Mouse (Mus musculus): Measurements from ENCODE around the gene Gm813. TPM values are rescaled to one million over a fixed set of nuclear protein-coding genes. Genes with fewer than 3 reads are reported as not detected.

Gene Gm813
- polyA plus RNA-seq, 1 experiment from 2014 or later = not detected

DNA sequence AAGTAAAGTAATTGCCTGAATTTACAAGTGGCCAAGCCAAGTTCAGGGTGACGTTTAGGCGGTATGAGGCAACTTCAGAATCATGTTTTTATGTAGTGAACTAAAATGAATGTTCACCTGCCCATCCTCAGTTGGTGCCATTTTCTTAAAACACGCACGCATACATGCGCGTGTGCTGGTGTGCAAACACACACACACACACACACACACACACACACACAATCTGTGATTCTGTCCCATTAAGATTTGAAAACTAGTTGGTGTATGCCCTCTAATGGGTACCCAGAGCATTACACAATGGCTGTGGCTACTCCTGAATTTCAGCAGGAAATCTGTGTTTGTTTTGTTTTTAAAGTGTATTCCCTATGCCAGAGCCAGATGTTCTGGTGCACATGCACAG is 7.2 kb upstream of the Gm813 start:
- Histone ChIP-seq H3K9me3 (replicated peaks; ENCODE audit: control insufficient read depth, low read length) (no peaks in the 10 kb centered on the region), H3K9ac (ENCODE audit: low read depth, low read length) (no peak overlapping the region), H3K4me3 (ENCODE audit: low read depth, low read length) (no peak overlapping the region), H3K4me1 (ENCODE audit: control insufficient read depth, low read depth, low read length) (peaks cover 21% of the 10 kb centered on the region), H3K27me3 (ENCODE audit: control insufficient read depth, insufficient read depth, low read depth, low read length) (no peaks in the 10 kb centered on the region), H3K4me2 (ENCODE audit: low read depth, low read length) (no peak overlapping the region), H3K27ac (ENCODE audit: low read length) (no peak overlapping the region), H3K36me3 (ENCODE audit: control insufficient read depth, insufficient read depth) (no peaks in the 10 kb centered on the region)
- WGBS (ENCODE audit: insufficient replicate concordance) = 74% methylated on average over 6 of the region's 6 CpGs
- no peak for ATAC-seq (ENCODE audit: low read depth)

DNA sequence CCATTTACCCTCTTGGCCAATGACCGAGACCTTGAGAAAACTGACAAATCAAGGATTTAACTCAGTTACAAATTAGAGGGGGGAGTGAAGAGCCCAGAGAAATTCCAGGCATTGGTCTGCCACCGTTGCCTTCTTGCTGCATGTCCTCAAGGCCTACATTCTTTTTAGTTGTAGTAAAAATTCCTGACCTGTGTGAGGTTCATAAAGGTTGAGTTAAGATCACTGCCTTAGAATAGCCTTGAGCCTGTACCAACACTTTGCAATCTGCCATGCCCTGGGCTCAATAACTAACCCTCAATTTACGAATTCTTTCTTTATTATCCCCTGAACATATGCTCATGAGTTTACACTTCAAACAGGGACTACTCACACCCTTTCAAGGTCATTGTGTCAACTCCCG is 6.3 kb upstream of the Gm813 start:
- Histone ChIP-seq H3K4me3 (ENCODE audit: low read depth, low read length) (no peak overlapping the region), H3K27me3 (ENCODE audit: control insufficient read depth, insufficient read depth, low read depth, low read length) (no peaks in the 10 kb centered on the region), H3K27ac (ENCODE audit: low read length) (no peak overlapping the region), H3K4me1 (ENCODE audit: control insufficient read depth, low read depth, low read length) (peaks cover 14% of the 10 kb centered on the region), H3K4me2 (ENCODE audit: low read depth, low read length) (no peak overlapping the region), H3K9me3 (replicated peaks; ENCODE audit: control insufficient read depth, low read length) (no peaks in the 10 kb centered on the region), H3K9ac (ENCODE audit: low read depth, low read length) (no peak overlapping the region), H3K36me3 (ENCODE audit: control insufficient read depth, insufficient read depth) (no peaks in the 10 kb centered on the region)
- ATAC-seq (ENCODE audit: low read depth) = no peak
- WGBS (ENCODE audit: insufficient replicate concordance) = 68% methylated on average over 4 of the region's 4 CpGs

DNA sequence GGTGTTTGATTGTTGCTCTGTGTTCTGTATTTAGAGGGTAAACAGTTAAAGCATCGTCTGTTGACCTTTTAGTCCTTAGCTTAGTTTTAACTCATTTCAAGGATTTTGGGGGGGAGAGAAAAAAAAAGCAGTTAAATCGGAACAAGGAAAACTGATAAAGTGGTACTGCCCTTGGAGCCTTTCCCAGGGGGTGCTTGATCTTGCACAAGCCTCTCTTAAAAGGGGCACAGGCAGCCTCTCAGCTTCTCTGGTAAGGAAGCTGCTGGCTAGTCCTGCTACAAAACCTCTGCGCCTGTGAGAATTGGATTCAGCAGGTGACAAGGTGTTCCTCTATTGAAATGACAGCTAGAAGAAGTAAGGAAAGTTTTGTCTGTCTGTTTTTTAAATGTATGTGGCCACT is 5.6 kb upstream of the Gm813 start:
- H3K27ac ChIP-seq (ENCODE audit: low read length) = no peak overlapping the region
- no peaks in the 10 kb centered on the region for H3K36me3 ChIP-seq (ENCODE audit: control insufficient read depth, insufficient read depth)
- H3K4me2 ChIP-seq (ENCODE audit: low read depth, low read length) = no peak overlapping the region
- no peak overlapping the region for H3K9ac ChIP-seq (ENCODE audit: low read depth, low read length)
- H3K4me3 ChIP-seq (ENCODE audit: low read depth, low read length) = no peak overlapping the region
- H3K9me3 ChIP-seq (replicated peaks; ENCODE audit: control insufficient read depth, low read length) = no peaks in the 10 kb centered on the region
- ATAC-seq (ENCODE audit: low read depth) = no peak
- H3K4me1 ChIP-seq (ENCODE audit: control insufficient read depth, low read depth, low read length) = peaks cover 9% of the 10 kb centered on the region
- H3K27me3 ChIP-seq (ENCODE audit: control insufficient read depth, insufficient read depth, low read depth, low read length) = no peaks in the 10 kb centered on the region
- WGBS (ENCODE audit: insufficient replicate concordance) = 68% methylated on average over 3 of the region's 3 CpGs

DNA sequence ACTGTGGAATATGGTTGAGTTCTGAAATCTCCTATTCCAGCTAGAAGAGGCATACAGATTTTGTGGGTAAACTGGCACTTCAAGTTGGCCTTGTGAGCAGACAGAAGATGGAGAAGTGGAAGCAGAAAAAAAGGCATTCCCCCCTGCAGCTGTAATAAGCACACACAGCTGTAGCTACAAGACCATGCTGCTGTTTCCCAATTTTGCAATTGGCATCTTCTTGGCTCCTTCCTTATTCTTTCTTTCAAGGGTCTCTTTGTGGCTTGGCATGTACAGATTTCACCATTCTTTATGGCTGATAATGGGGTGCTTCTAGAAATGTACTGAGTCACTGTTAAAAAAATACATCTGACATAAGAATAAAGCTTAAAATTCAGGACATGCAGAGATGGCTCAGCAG is 568 bp upstream of the Gm813 start:
- Histone ChIP-seq H3K27ac (ENCODE audit: low read length) (no peak overlapping the region), H3K9me3 (replicated peaks; ENCODE audit: control insufficient read depth, low read length) (no peaks in the 10 kb centered on the region), H3K27me3 (ENCODE audit: control insufficient read depth, insufficient read depth, low read depth, low read length) (no peaks in the 10 kb centered on the region), H3K4me3 (ENCODE audit: low read depth, low read length) (no peak overlapping the region), H3K36me3 (ENCODE audit: control insufficient read depth, insufficient read depth) (no peaks in the 10 kb centered on the region), H3K9ac (ENCODE audit: low read depth, low read length) (no peak overlapping the region), H3K4me2 (ENCODE audit: low read depth, low read length) (no peak overlapping the region), H3K4me1 (ENCODE audit: control insufficient read depth, low read depth, low read length) (no peaks in the 10 kb centered on the region)
- ATAC-seq (ENCODE audit: low read depth) = no peak

DNA sequence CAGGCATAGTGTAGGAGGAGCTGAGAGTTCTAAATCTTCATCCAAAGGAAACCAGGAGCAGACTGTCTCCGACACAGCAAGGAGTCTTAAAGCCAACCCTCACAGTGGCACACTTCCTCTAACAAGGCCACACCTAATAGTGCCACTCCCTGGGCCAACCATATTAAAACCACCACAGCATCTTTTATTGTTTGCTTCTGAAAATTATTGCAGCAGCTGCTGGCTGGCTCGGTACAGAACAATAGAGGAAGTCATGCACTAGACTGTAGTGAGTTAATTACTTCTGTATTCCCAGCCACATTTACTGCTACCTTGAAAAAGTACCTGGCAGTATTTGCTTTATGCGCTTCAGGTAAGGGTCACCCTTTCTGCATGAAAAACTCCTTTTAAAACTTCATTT is 3.8 kb downstream of the Gm813 start:
- H3K9me3 ChIP-seq (replicated peaks; ENCODE audit: control insufficient read depth, low read length) = no peaks in the 10 kb centered on the region
- no peak for ATAC-seq (ENCODE audit: low read depth)
- 48% methylated on average over 3 of the region's 3 CpGs for WGBS (ENCODE audit: insufficient replicate concordance)
- H3K9ac ChIP-seq (ENCODE audit: low read depth, low read length) = no peak overlapping the region
- no peaks in the 10 kb centered on the region for H3K27me3 ChIP-seq (ENCODE audit: control insufficient read depth, insufficient read depth, low read depth, low read length)
- no peak overlapping the region for H3K4me3 ChIP-seq (ENCODE audit: low read depth, low read length)
- H3K36me3 ChIP-seq (ENCODE audit: control insufficient read depth, insufficient read depth) = no peaks in the 10 kb centered on the region
- H3K4me2 ChIP-seq (ENCODE audit: low read depth, low read length) = no peak overlapping the region
- no peaks in the 10 kb centered on the region for H3K4me1 ChIP-seq (ENCODE audit: control insufficient read depth, low read depth, low read length)
- no peak overlapping the region for H3K27ac ChIP-seq (ENCODE audit: low read length)

DNA sequence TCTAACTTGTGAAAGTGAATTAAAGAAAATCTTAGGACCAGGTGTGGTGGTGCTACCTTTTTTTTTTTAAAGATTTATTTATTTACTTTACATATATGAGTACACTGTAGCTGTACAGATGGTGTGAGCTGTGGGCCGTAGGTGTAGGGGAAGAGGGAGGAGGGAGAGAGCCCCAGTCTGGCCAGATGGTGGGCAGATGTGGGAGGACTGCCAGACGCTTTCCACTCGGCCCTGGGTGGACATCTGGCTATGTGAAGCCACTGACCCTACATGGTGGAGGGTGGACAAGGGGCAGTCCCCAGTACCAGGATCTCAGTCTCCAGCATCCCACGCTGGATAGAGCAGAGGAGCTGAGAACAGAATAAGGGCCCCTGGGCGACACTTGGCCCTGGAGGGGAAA is 9.7 kb downstream of the Gm813 start:
- no peak for ATAC-seq (ENCODE audit: low read depth)
- no peak overlapping the region for H3K4me2 ChIP-seq (ENCODE audit: low read depth, low read length)
- H3K36me3 ChIP-seq (ENCODE audit: control insufficient read depth, insufficient read depth) = no peaks in the 10 kb centered on the region
- no peaks in the 10 kb centered on the region for H3K27me3 ChIP-seq (ENCODE audit: control insufficient read depth, insufficient read depth, low read depth, low read length)
- H3K9me3 ChIP-seq (replicated peaks; ENCODE audit: control insufficient read depth, low read length) = no peaks in the 10 kb centered on the region
- 71% methylated on average over 5 of the region's 5 CpGs for WGBS (ENCODE audit: insufficient replicate concordance)
- H3K4me1 ChIP-seq (ENCODE audit: control insufficient read depth, low read depth, low read length) = peaks cover 22% of the 10 kb centered on the region
- no peak overlapping the region for H3K9ac ChIP-seq (ENCODE audit: low read depth, low read length)
- no peak overlapping the region for H3K27ac ChIP-seq (ENCODE audit: low read length)
- H3K4me3 ChIP-seq (ENCODE audit: low read depth, low read length) = no peak overlapping the region

DNA sequence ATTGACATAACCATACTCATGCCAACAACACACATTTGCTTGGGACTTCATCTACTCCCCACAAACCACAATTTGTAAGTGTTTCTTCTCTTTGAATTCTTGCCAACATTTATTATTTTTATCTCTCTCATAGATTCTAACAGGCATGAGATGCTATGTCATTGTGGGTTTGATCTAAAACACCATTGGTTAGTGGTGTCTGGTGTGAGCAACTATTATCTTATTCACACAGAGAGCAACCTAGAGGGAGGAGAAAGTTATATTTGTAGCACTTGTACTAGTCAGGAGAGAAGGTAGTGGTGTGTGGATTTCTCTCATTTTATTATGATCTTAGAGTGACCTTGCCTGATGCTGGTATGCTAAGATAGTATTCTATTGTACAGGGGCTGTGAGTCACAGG is 12.1 kb downstream of the Gm813 start:
- Histone ChIP-seq H3K27me3 (ENCODE audit: control insufficient read depth, insufficient read depth, low read depth, low read length) (no peaks in the 10 kb centered on the region), H3K4me1 (ENCODE audit: control insufficient read depth, low read depth, low read length) (peaks cover 22% of the 10 kb centered on the region), H3K4me2 (ENCODE audit: low read depth, low read length) (peak overlapping the region; percentile 37), H3K9ac (ENCODE audit: low read depth, low read length) (no peak overlapping the region), H3K9me3 (replicated peaks; ENCODE audit: control insufficient read depth, low read length) (no peaks in the 10 kb centered on the region), H3K27ac (ENCODE audit: low read length) (peak overlapping the region; percentile 76), H3K4me3 (ENCODE audit: low read depth, low read length) (no peak overlapping the region), H3K36me3 (ENCODE audit: control insufficient read depth, insufficient read depth) (no peaks in the 10 kb centered on the region)
- peak; percentile 89 for ATAC-seq (ENCODE audit: low read depth)

DNA sequence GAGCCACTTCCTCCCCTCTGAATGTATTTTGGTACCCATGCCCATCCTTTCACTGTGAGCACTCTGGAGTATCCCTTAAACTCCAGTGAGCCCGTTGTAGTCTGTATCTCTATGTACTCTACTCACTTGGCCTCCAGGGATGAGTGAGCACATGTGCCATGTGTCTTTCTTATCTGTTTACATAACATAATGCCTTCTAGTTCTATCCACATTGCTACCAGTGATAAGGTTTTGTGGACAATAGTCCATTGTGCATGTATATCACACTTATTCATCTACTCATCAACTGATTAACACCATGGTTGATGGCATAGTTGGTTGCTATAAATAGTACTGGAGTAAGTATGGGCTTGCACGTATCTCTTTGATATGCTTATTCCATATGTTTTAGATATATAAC is 12.9 kb downstream of the Gm813 start:
- H3K27ac ChIP-seq (ENCODE audit: low read length) = peak overlapping the region; percentile 59
- no peak overlapping the region for H3K9ac ChIP-seq (ENCODE audit: low read depth, low read length)
- H3K27me3 ChIP-seq (ENCODE audit: control insufficient read depth, insufficient read depth, low read depth, low read length) = no peaks in the 10 kb centered on the region
- WGBS (ENCODE audit: insufficient replicate concordance) = 18% methylated on average over 2 of the region's 2 CpGs
- H3K9me3 ChIP-seq (replicated peaks; ENCODE audit: control insufficient read depth, low read length) = no peaks in the 10 kb centered on the region
- peak; percentile 69 for ATAC-seq (ENCODE audit: low read depth)
- H3K4me1 ChIP-seq (ENCODE audit: control insufficient read depth, low read depth, low read length) = peaks cover 22% of the 10 kb centered on the region
- H3K4me3 ChIP-seq (ENCODE audit: low read depth, low read length) = no peak overlapping the region
- H3K4me2 ChIP-seq (ENCODE audit: low read depth, low read length) = no peak overlapping the region
- H3K36me3 ChIP-seq (ENCODE audit: control insufficient read depth, insufficient read depth) = no peaks in the 10 kb centered on the region

DNA sequence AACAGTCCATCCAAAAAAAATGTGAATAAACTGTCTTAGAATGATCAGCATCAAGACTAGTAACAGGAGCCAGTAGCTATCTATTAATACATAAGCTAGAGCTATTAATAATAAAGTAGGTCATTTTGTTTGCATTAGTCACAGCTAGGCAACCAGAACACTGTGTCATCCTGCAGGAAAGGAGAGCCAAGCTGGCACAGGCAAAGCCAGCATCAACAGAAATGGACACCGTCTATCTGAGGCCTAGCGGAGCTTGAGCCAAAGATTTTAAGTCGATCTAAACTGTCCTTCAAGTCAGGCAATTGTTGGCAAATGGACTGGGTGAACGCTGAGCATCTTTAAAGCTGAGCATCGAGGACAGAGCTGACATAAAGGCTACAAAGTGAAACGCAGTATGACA is 15.9 kb downstream of the Gm813 start:
- no peak for ATAC-seq (ENCODE audit: low read depth)
- no peaks in the 10 kb centered on the region for H3K27me3 ChIP-seq (ENCODE audit: control insufficient read depth, insufficient read depth, low read depth, low read length)
- no peaks in the 10 kb centered on the region for H3K9me3 ChIP-seq (replicated peaks; ENCODE audit: control insufficient read depth, low read length)
- no peak overlapping the region for H3K9ac ChIP-seq (ENCODE audit: low read depth, low read length)
- H3K4me2 ChIP-seq (ENCODE audit: low read depth, low read length) = no peak overlapping the region
- H3K36me3 ChIP-seq (ENCODE audit: control insufficient read depth, insufficient read depth) = no peaks in the 10 kb centered on the region
- no peak overlapping the region for H3K27ac ChIP-seq (ENCODE audit: low read length)
- H3K4me1 ChIP-seq (ENCODE audit: control insufficient read depth, low read depth, low read length) = peaks cover 16% of the 10 kb centered on the region
- 81% methylated on average over 6 of the region's 6 CpGs for WGBS (ENCODE audit: insufficient replicate concordance)
- no peak overlapping the region for H3K4me3 ChIP-seq (ENCODE audit: low read depth, low read length)

DNA sequence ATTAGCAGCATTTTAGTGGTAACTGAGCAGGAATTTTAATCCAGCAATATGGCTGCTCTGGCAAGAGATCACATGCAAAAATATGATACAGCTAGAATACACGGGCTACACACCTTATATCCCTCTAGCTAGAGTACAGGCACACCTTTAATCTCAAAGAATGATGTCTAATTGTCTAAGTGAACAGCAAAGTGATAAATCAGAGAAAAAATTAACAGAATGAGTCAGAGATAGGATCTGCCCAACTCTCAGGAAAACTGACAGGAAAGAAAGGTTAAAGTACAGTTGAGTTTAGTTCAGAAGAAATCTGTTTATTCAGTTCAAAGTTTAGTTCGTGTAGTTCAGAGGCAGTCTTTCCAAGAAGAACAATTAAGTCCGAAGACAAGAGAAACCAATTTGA is 25.5 kb downstream of the Gm813 start:
- H3K4me2 ChIP-seq (ENCODE audit: low read depth, low read length) = no peak overlapping the region
- no peaks in the 10 kb centered on the region for H3K27me3 ChIP-seq (ENCODE audit: control insufficient read depth, insufficient read depth, low read depth, low read length)
- no peaks in the 10 kb centered on the region for H3K4me1 ChIP-seq (ENCODE audit: control insufficient read depth, low read depth, low read length)
- 62% methylated on average over 3 of the region's 3 CpGs for WGBS (ENCODE audit: insufficient replicate concordance)
- no peaks in the 10 kb centered on the region for H3K9me3 ChIP-seq (replicated peaks; ENCODE audit: control insufficient read depth, low read length)
- no peak overlapping the region for H3K9ac ChIP-seq (ENCODE audit: low read depth, low read length)
- H3K4me3 ChIP-seq (ENCODE audit: low read depth, low read length) = no peak overlapping the region
- ATAC-seq (ENCODE audit: low read depth) = no peak
- H3K36me3 ChIP-seq (ENCODE audit: control insufficient read depth, insufficient read depth) = no peaks in the 10 kb centered on the region
- H3K27ac ChIP-seq (ENCODE audit: low read length) = no peak overlapping the region
